Mouse (Mus musculus) brain, embryonic 14.5 days (tissue): ENCODE data around the gene Ice1.
A peak's percentile ranks its signal among the peaks of the same experiment; 100 is the strongest.

Experiments used
- CTCF ChIP-seq: fragments of 200-500 bp; IDR thresholded peaks from 2 replicates; pipeline ENCODE4 v1.5.1; 2012; ENCODE audit warnings: inconsistent platforms, mild to moderate bottlenecking, moderate library complexity, borderline replicate concordance; ENCODE audit not compliant: insufficient read depth, insufficient read length; ENCODE audit errors: extremely low read depth
- POLR2A ChIP-seq: fragments of 200-500 bp; IDR thresholded peaks from 2 replicates; pipeline ENCODE4 v1.6.1; 2012; ENCODE audit warnings: mild to moderate bottlenecking, inconsistent platforms, borderline replicate concordance; ENCODE audit not compliant: poor library complexity, insufficient read depth, insufficient read length, severe bottlenecking; ENCODE audit errors: extremely low read depth

DNA sequence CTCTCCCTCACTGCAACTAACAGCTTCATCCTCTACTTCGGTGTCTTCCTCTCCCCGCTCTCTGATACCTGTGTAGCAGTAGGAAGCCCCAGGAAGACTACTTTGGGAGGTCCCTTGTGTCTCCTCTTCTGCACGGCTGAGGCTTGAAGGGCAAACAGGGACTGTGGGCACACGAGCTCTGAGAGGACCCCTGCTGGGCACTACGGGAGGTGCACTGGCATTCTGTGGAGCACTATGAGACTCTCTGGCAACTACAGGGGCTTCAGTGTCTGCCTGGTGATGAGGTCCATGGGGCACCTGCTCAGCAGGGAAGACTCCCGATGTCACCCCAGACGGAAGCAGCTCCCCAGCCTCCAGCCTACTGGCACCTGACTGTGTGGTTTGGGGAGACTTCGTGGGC, 32.7 kb downstream of the Ice1 start:
- TF ChIP-seq POLR2A (no peak), CTCF (peak; percentile 42; the same call in 1 of the 2 replicates)
